Mouse (Mus musculus) cerebellum, postnatal 36 days (tissue): ENCODE measurements around the gene Mmd.

Experiments
- DNase-seq, 2 experiments: peaks; one replicate each; pipeline ENCODE4 v3.0.0; 2021 to 2022; ENCODE audit warnings: mixed read lengths in 2 of 2

Mmd gene

DNA sequence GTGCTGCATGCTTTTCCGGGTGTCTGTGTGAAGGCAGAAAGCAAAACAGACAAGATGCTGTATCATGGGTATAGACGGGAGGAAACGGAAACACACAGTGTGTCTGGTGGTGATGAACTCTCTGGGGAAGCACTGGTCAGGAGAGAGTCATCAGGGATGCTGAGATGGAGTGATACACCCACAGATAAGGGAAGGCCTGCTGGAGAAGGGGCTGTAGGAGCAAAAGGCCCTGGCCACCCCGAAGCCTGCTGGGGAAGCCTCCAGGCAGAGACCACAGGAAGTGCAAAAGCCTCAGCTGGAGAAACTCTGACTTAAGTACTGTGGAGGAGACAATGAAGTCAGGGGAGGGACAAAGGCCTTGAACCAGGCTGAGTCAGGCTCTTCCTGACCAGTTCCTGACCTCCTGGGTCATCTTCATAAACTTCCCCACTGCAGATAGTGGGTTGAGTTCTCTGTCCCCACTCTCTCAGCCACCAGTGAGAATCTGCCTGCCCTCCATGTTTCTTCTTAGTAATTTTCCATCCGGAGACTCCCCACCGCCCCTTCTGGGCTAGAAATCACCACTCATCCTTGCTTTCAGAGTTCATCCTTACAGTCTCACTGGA, 37.4 kb downstream of the Mmd start:
- DNase-seq: no peak

DNA sequence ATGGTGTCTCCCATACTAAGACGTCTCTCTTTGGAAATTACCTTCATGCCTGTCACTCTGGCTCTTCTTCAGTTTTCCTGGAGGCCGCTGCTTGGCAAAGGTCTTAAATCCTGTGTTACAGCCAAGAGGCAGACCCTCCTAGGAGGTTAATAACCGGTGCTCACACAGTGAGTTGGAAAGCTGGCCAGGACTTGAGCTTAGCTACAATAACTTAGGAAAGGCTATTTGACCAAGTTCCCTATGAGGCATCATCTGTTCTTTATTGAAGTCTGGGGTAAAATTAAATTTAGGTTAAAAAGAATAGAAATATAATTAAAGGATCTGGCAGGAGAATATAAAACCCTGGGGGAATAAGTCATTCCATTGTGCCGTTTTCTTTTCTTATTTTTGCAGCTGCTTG, 41.9 kb downstream of the Mmd start:
- no peak for DNase-seq

GRCm38 (mm10) chr11:90292766-90293165, 43.5 kb downstream of the Mmd start:
- DNase-seq: no peak

- no peak for DNase-seq
Observed at GRCm38 (mm10) chr11:90294622-90295021, 45.4 kb downstream of the Mmd start.

DNA sequence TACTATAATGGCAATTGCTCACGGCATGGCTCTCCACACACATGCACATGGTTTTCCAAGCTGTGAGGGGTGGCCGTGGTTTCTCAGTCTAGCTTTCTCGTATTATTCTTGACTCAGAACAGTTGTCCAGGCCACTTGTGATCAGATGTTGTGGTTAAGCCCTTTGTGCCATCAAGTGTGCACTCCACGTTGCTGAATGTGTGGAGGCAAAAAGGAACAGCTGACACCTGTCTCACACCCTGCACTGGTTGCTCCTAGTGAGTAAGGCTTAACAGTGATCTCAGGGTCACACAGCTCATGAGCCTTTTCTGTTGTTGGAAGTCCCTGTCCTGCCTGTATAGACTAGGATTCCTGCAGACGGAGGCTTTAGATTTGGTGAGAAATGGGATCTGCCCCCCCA, 56.8 kb downstream of the Mmd start:
- no peak for DNase-seq

GRCm38 (mm10) chr11:90306993-90307392, 57.7 kb downstream of the Mmd start:
- peak; percentile 59 to 60 for DNase-seq

DNA sequence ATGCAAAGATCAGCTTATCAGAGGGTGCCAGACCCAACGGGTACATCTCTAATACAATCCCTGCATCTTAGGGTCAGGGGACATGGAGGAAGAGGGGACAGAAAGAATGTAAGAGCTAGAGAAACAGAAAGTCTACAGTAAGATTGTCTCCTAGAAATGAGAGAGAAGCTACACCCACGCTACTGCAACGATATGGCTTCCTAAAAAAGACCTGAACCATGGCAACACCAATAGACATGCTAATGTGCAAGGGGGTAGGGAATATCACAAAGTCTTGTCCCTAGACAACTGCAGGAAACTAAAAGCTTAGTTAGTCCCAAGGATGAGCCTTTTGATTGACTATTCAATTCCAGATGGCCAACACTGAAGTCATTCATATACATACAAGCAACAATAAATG, 65.3 kb downstream of the Mmd start:
- no peak for DNase-seq

DNA sequence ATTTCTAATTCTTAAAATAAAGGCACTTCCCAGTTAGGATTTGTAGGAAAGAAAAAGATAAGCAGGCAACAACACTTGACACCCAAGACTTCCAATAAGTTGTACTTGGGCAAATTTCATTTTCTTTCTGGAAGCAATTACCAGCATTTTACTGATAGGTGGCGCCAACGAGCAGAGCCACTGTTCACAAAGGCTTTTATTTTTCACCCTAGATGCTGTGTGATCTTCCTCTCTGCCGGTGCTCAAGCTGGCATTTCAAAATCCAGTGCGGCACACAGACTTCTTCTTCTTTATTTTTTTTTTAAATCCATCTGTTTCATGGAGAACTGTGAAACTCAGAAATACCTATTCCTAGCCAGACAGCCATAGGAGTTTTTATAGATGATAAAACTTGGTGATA, 68.2 kb downstream of the Mmd start:
- peak; percentile 54 to 69 for DNase-seq

- DNase-seq: no peak
Observed at GRCm38 (mm10) chr11:90320922-90321321, 71.7 kb downstream of the Mmd start.

DNA sequence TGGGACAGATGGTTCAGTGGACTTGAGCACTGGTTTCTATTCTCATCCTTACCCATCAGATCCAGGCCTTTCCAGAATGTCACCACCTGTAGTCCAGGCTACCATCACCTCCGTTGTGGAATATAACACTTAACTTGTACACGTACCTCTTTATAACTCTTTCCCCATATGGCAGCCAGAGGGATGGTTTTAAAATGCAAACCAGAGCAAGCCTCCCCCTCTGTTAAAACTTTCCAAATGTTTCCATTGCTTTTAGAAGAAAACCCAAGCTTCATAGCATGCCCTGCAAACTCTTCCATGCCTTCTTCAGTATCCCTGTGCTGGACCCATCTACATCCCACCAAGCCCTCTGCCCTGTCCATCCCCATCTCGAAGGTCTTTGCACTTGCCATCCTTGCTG, 75.3 kb downstream of the Mmd start:
- no peak for DNase-seq

DNA sequence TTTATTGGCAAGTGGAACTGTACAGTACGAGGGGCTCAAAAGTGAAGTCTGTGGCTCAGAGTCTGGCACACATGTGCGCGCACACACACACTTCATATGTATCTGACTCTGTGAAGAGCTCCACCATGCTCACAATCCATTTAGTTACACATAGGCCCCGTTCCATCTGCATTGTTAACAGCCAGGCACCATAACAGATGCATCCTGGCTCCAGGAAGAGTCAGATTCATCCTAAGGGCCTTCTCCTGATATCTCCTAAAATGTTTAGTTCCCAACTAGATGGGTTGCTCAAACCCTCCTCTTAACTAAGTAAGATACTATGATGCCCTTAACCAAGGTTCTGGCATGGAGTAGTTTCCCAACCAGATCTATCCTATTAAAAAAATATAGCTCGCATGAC, 76.9 kb downstream of the Mmd start:
- no peak for DNase-seq

GRCm38 (mm10) chr11:90326836-90327235, 77.6 kb downstream of the Mmd start:
- DNase-seq: no peak
